Mouse (Mus musculus) testis, adult 2 months (tissue): ENCODE measurements around the gene Atr.

Experiments
- CTCF ChIP-seq: fragments of 200-500 bp; IDR thresholded peaks from 2 replicates; pipeline ENCODE4 v1.5.1; 2012; ENCODE audit warnings: low read depth, mild to moderate bottlenecking, inconsistent platforms, low read length, moderate library complexity; ENCODE audit not compliant: control insufficient read depth, insufficient read depth, insufficient replicate concordance
- POLR2A ChIP-seq: fragments of 200-500 bp; IDR thresholded peaks from 2 replicates; pipeline ENCODE4 v1.6.1; 2012; ENCODE audit warnings: low read depth, mild to moderate bottlenecking, inconsistent platforms, low read length, moderate library complexity; ENCODE audit not compliant: control insufficient read depth

DNA sequence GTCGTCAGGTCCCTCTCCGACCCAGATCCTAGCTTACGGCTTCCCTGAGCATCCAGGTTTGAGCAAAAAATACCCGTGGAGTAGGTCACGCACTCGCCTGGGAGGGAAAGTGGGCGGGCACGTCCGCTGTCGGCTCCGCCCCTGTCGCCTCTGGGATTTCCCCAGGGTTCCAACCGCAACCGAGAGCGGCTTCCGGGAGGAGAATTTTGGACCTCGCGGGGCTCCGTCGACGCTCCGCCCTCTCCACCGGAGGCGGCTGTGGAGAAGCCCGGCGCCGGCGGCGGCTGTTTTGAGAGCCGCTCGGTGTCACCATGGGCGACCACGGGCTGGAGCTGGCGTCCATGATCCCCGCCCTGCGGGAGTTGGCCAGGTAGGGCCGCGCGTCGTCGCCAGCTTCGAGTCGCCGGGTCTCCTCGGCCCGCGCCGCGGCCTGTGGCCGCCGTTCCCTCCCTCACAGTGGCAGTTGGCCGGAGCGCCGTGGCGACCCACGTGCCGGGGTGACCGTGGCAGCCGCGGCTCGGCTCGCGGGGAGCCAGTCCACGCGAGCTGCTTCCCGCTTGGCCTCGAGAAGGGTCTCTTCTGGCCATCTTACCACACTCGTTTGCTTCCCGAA is at the start of gene Atr:
- TF ChIP-seq CTCF (0 out of 2 replicates have a peak, but pooled peaks have one; percentile 8), POLR2A (peak; percentile 87)
